Comparison of ENCODE assay signal across 8 mouse cellular contexts in the genomic region with DNA sequence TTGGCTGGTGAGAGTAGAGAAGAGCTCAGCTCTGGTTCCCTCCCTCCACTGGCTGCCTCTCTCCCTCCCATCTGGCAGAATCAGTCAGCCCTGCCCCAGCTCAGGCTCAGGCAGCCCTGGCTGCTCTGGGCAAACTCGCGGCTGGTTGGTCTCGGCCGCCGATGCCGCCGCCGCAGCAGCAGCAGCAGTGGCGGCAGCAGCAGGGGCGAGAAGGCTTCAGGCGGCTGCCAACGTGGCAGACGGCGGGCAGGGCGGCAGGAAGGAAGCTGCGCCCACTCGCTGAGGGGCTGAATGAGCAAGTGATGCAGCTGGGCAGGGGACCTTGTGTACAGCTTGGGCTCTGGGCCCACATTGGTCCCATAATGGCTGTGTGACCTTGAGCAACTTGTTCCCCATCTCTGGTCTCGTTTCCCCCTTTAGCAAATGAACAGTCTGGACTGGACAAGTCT. TPM values are rescaled to one million over a fixed set of nuclear protein-coding genes. Genes with fewer than 3 reads are reported as not detected.
DNase-seq lines count a peak whose midpoint lies in the region; ATAC-seq and TF ChIP-seq lines count a peak whose summit lies in the region.

No protein-coding gene starts in this region.

- peak; percentile 34 for DNase-seq in lung, adult 2 months
- DNase-seq in lung, postnatal 25 days (ENCODE audit: low spot score), result no peak
- peak; percentile 56 to 60 for DNase-seq in cerebellum, adult 2 months
- DNase-seq in heart, adult 2 months, result peak; percentile 67 to 72
- DNase-seq in liver, embryonic 13.5 days, result no peak
- DNase-seq in neural tube, embryonic 10.5 days (ENCODE audit: extremely low spot score, low spot score), result peak; percentile 56
- DNase-seq in thymus, postnatal 36 days, result peak; percentile 73 to 86

- no peaks in the 10 kb centered on the region for H3K27me3 ChIP-seq in cerebellum, adult 2 months (ENCODE audit: control insufficient read depth, insufficient read depth, low read length)
- H3K27me3 ChIP-seq in heart, adult 2 months (ENCODE audit: control insufficient read depth, insufficient read depth, low read length), result no peaks in the 10 kb centered on the region
- H3K27me3 ChIP-seq in intestine, postnatal 0 days (replicated peaks; ENCODE audit: control insufficient read depth, insufficient read depth, low read length), result no peaks in the 10 kb centered on the region
- peaks cover 62% of the 10 kb centered on the region for H3K27me3 ChIP-seq in liver, embryonic 13.5 days

- peak overlapping the region; percentile 80 for H3K9ac ChIP-seq in heart, adult 2 months (ENCODE audit: low read depth, low read length)
- no peak overlapping the region; the same call in 1 of the 2 replicates for H3K9ac ChIP-seq in intestine, postnatal 0 days (ENCODE audit: low read depth, low read length)
- peak overlapping the region; percentile 34 for H3K9ac ChIP-seq in liver, embryonic 13.5 days

- H3K36me3 ChIP-seq in heart, adult 2 months (ENCODE audit: control insufficient read depth, insufficient read depth, low read length), result no peaks in the 10 kb centered on the region
- no peaks in the 10 kb centered on the region for H3K36me3 ChIP-seq in intestine, postnatal 0 days (ENCODE audit: control insufficient read depth, insufficient read depth)
- no peaks in the 10 kb centered on the region for H3K36me3 ChIP-seq in liver, embryonic 13.5 days

- peak overlapping the region; percentile 45; the same call in 1 of the 2 replicates for H3K27ac ChIP-seq in cerebellum, adult 2 months (ENCODE audit: insufficient read depth, low read length)
- H3K27ac ChIP-seq in heart, adult 2 months, result peak overlapping the region; percentile 71
- H3K27ac ChIP-seq in intestine, postnatal 0 days (ENCODE audit: low read depth, low read length), result peak overlapping the region; percentile 77
- peak overlapping the region; percentile 70; the same call in 1 of the 2 replicates for H3K27ac ChIP-seq in liver, embryonic 13.5 days

- TF ChIP-seq POLR2A in lung, adult 2 months (IDR thresholded peaks at IDR 0.05; ENCODE audit: borderline replicate concordance, extremely low read depth, low read depth, low read length), result no peak
- no peak for TF ChIP-seq POLR2A in cerebellum, adult 2 months (IDR thresholded peaks at IDR 0.05; ENCODE audit: borderline replicate concordance, insufficient read depth, low read length)
- peak; percentile 60; the same call in 1 of the 2 replicates for TF ChIP-seq POLR2A in heart, adult 2 months (IDR thresholded peaks at IDR 0.05; ENCODE audit: insufficient read depth, low read depth, low read length)

- peaks cover 46% of the 10 kb centered on the region for H3K4me1 ChIP-seq in lung, adult 2 months (ENCODE audit: control insufficient read depth, insufficient read depth, low read length)
- peaks cover 63% of the 10 kb centered on the region for H3K4me1 ChIP-seq in cerebellum, adult 2 months (ENCODE audit: control insufficient read depth, insufficient read depth, low read length)
- H3K4me1 ChIP-seq in heart, adult 2 months (ENCODE audit: control insufficient read depth, insufficient read depth, low read length), result peaks cover 40% of the 10 kb centered on the region
- peaks cover 24% of the 10 kb centered on the region for H3K4me1 ChIP-seq in intestine, postnatal 0 days (replicated peaks; ENCODE audit: control insufficient read depth, insufficient read depth, low read length)
- H3K4me1 ChIP-seq in liver, embryonic 13.5 days (replicated peaks), result peaks cover 58% of the 10 kb centered on the region

- 3% methylated on average over 18 of the region's 18 CpGs for WGBS in lung, adult 2 months
- whole genome bisulfite sequencing in cerebellum, adult 2 months, result 2% methylated on average over 18 of the region's 18 CpGs
- 5% methylated on average over 18 of the region's 18 CpGs for WGBS in heart, adult 2 months
- WGBS in intestine, postnatal 0 days, result 20% methylated on average over 18 of the region's 18 CpGs
- WGBS in liver, embryonic 13.5 days (ENCODE audit: insufficient replicate concordance), result 3% methylated on average over 18 of the region's 18 CpGs

- no peak overlapping the region for H3K4me3 ChIP-seq in lung, adult 2 months (replicated peaks; ENCODE audit: extremely low read depth, low read depth, low read length)
- peak overlapping the region; percentile 35 for H3K4me3 ChIP-seq in cerebellum, adult 2 months (replicated peaks; ENCODE audit: insufficient read depth, low read depth, low read length)
- H3K4me3 ChIP-seq in heart, adult 2 months, result peak overlapping the region; percentile 27; the same call in 1 of the 2 replicates
- H3K4me3 ChIP-seq in intestine, postnatal 0 days (ENCODE audit: low read depth, low read length), result no peak overlapping the region
- peak overlapping the region; percentile 16; the same call in 1 of the 2 replicates for H3K4me3 ChIP-seq in liver, embryonic 13.5 days (replicated peaks)

- no peak for ATAC-seq in intestine, postnatal 0 days
- ATAC-seq in liver, embryonic 13.5 days (ENCODE audit: low read depth), result no peak

- peak overlapping the region; percentile 49 for H3K4me2 ChIP-seq in intestine, postnatal 0 days (replicated peaks; ENCODE audit: low read depth)
- peak overlapping the region; percentile 49 for H3K4me2 ChIP-seq in liver, embryonic 13.5 days

- 0 out of 2 replicates have a peak, but pooled peaks have one; percentile 28 for TF ChIP-seq EP300 in heart, adult 2 months (IDR thresholded peaks at IDR 0.05; ENCODE audit: insufficient read depth, low read depth, low read length)

- H3K79me2 ChIP-seq in heart, adult 2 months (replicated peaks; ENCODE audit: control insufficient read depth, insufficient read depth, low read length), result no peaks in the 10 kb centered on the region

- H3K9me3 ChIP-seq in intestine, postnatal 0 days (ENCODE audit: control insufficient read depth), result no peaks in the 10 kb centered on the region
- H3K9me3 ChIP-seq in liver, embryonic 13.5 days (replicated peaks), result no peaks in the 10 kb centered on the region

- TF ChIP-seq CTCF in lung, adult 2 months (IDR thresholded peaks at IDR 0.05; ENCODE audit: insufficient read depth, low read length), result no peak
- no peak for TF ChIP-seq CTCF in cerebellum, adult 2 months (IDR thresholded peaks at IDR 0.05; ENCODE audit: borderline replicate concordance, insufficient read depth, low read depth, low read length)
- TF ChIP-seq CTCF in heart, adult 2 months (IDR thresholded peaks at IDR 0.05), result 0 out of 2 replicates have a peak, but pooled peaks have one; percentile 6
- TF ChIP-seq CTCF in intestine, postnatal 0 days (IDR thresholded peaks at IDR 0.05; ENCODE audit: low read depth), result peak; percentile 28; the same call in 1 of the 2 replicates

- intact Hi-C loops in heart, adult 2 months (cut with DNase I), result loop anchor here (5.0 kb wide), 1 partner anchor 35 kb away; no protein-coding TSS in a partner anchor

RNA-seq across cellular contexts. Expression of gene Wasf2, which starts 37.8 kb away (rescaled TPM):
- 91.7 and 109 TPM in 2 replicates for polyA plus RNA-seq in lung, adult 2 months (2012; rRNA removed)
- 15.0 and 16.3 TPM in 2 replicates for polyA plus RNA-seq in cerebellum, adult 2 months (2012; rRNA removed)
- total RNA-seq in heart, adult 2 months (2021), result 10 to 100 TPM; 77.5 to 83.8 TPM
- 34.6 and 39.7 TPM in 2 replicates for polyA plus RNA-seq in heart, adult 2 months (2012; rRNA removed)
- 64.6 and 68.4 TPM in 2 replicates for polyA plus RNA-seq in intestine, postnatal 0 days (2015; fragmentation: Nextera tagmentation; extraction: Ambion mirVana)
- 52.3 and 54.0 TPM in 2 replicates for polyA plus RNA-seq in liver, embryonic 13.5 days (2015; fragmentation: Nextera tagmentation; extraction: Ambion mirVana)

Comparison
In these comparisons a context has a peak if more than half of its experiments do, and no peak if none do; other contexts are left out.
1. DNase-seq: peak in lung, adult 2 months (single experiment), cerebellum, adult 2 months (2 of 2), heart, adult 2 months (2 of 2), neural tube, embryonic 10.5 days (single experiment) and thymus, postnatal 36 days (2 of 2); none in lung, postnatal 25 days (single experiment) and liver, embryonic 13.5 days (single experiment).
2. H3K4me3 ChIP-seq: peak in cerebellum, adult 2 months (single experiment), heart, adult 2 months (single experiment) and liver, embryonic 13.5 days (single experiment); none in lung, adult 2 months (single experiment) and intestine, postnatal 0 days (single experiment).
3. CTCF ChIP-seq: peak in heart, adult 2 months (single experiment) and intestine, postnatal 0 days (single experiment); none in lung, adult 2 months (single experiment) and cerebellum, adult 2 months (single experiment).
4. Peak in every context shown above with its lines, with median percentiles within 50 percentile points of each other: H3K27ac ChIP-seq.